ENCODE assay signal across 8 mouse cellular contexts in genomic region chr9:109932756-109933375, GRCm38 (mm10). TPM values are rescaled to one million over a fixed set of nuclear protein-coding genes. Genes with fewer than 3 reads are reported as not detected.
DNase-seq lines count a peak whose midpoint lies in the region; ATAC-seq and TF ChIP-seq lines count a peak whose summit lies in the region.

No protein-coding gene starts in this region.

- no peak for ATAC-seq in forebrain, embryonic 16.5 days
- peak; percentile 5; the same call in 1 of the 2 replicates for ATAC-seq in lung, embryonic 16.5 days (ENCODE audit: low read depth)

- H3K9ac ChIP-seq in ES-E14 (ENCODE audit: insufficient read depth, low read depth, low read length, poor library complexity, severe bottlenecking) = peak overlapping the region; percentile 99
- peak overlapping the region; percentile 93 for H3K9ac ChIP-seq in forebrain, embryonic 16.5 days (replicated peaks; ENCODE audit: low read depth, low read length)
- H3K9ac ChIP-seq in lung, embryonic 16.5 days (ENCODE audit: low read length) = peak overlapping the region; percentile 74

- peak overlapping the region; percentile 67 for H3K4me2 ChIP-seq in forebrain, embryonic 16.5 days (ENCODE audit: low read length)
- H3K4me2 ChIP-seq in lung, embryonic 16.5 days (ENCODE audit: low read depth, low read length) = peak overlapping the region; percentile 79

- WGBS in forebrain, embryonic 16.5 days = 2% methylated on average over 12 of the region's 12 CpGs
- WGBS in lung, embryonic 16.5 days = 1% methylated on average over 12 of the region's 12 CpGs

- H3K4me3 ChIP-seq in ES-E14 (ENCODE audit: insufficient read depth in 1 of 2, low read depth in 1 of 2, low read length in 2 of 2, poor library complexity in 1 of 2, severe bottlenecking in 1 of 2) = peak overlapping the region; percentile 95 to 98
- peak overlapping the region; percentile 95 for H3K4me3 ChIP-seq in forebrain, embryonic 16.5 days (replicated peaks; ENCODE audit: low read length)
- H3K4me3 ChIP-seq in lung, embryonic 16.5 days (ENCODE audit: low read length) = peak overlapping the region; percentile 77

- H3K4me1 ChIP-seq in ES-E14 (ENCODE audit: control insufficient read depth in 2 of 2, insufficient read depth in 2 of 2, low read length in 2 of 2, poor library complexity in 1 of 2) = peaks cover 0 to 2% of the 10 kb centered on the region in 2 experiments; a peak in 1 of 4 replicates
- H3K4me1 ChIP-seq in forebrain, embryonic 16.5 days (replicated peaks; ENCODE audit: control insufficient read depth, insufficient read depth, low read length) = peaks cover 12% of the 10 kb centered on the region
- H3K4me1 ChIP-seq in lung, embryonic 16.5 days (replicated peaks; ENCODE audit: control insufficient read depth, insufficient read depth, low read length) = peaks cover 10% of the 10 kb centered on the region

- in situ Hi-C loops in ES-E14 (cut with MboI; ENCODE audit: low sequenced_read_pairs in 2 of 2, unreplicated experiment in 2 of 2) = no loop called here

- no peaks in the 10 kb centered on the region for H3K9me3 ChIP-seq in ES-E14 (ENCODE audit: control insufficient read depth, insufficient read depth, low read depth, low read length)
- H3K9me3 ChIP-seq in forebrain, embryonic 16.5 days (ENCODE audit: control insufficient read depth, low read length) = no peaks in the 10 kb centered on the region
- H3K9me3 ChIP-seq in lung, embryonic 16.5 days (ENCODE audit: control insufficient read depth, low read length) = no peaks in the 10 kb centered on the region

- H3K27me3 ChIP-seq in forebrain, embryonic 16.5 days (replicated peaks; ENCODE audit: control insufficient read depth, insufficient read depth, low read length) = no peaks in the 10 kb centered on the region
- H3K27me3 ChIP-seq in lung, embryonic 16.5 days (ENCODE audit: control insufficient read depth, insufficient read depth, low read depth, low read length) = no peaks in the 10 kb centered on the region

- no peak for DNase-seq in ES-E14 (ENCODE audit: low read depth, low spot score)
- peak; percentile 82 for DNase-seq in brain, adult 2 months (ENCODE audit: low read depth, low spot score)
- DNase-seq in heart, postnatal 25 days (ENCODE audit: low spot score) = peak; percentile 41
- peak; percentile 43 to 53 for DNase-seq in layer of hippocampus, postnatal 10 days (ENCODE audit: low spot score in 2 of 2)
- DNase-seq in right cerebral cortex, adult 18-20 months = peak; percentile 56
- no peak for DNase-seq in yolk sac, embryonic 10.5 days (ENCODE audit: low spot score)

- no peaks in the 10 kb centered on the region for H3K36me3 ChIP-seq in ES-E14 (ENCODE audit: control insufficient read depth, insufficient read depth, low read length, poor library complexity, severe bottlenecking)
- no peaks in the 10 kb centered on the region for H3K36me3 ChIP-seq in forebrain, embryonic 16.5 days (ENCODE audit: control insufficient read depth, insufficient read depth)
- no peaks in the 10 kb centered on the region for H3K36me3 ChIP-seq in lung, embryonic 16.5 days (ENCODE audit: control insufficient read depth, insufficient read depth, low read length)

- intact Hi-C loops in heart, postnatal 25 days (cut with DNase I) = loop anchor here (1.0 to 5.0 kb wide), 3 partner anchors 38 to 139 kb away; no protein-coding TSS in a partner anchor

- no peak overlapping the region; the same call in 1 of the 2 replicates for H3K27ac ChIP-seq in ES-E14 (ENCODE audit: insufficient read depth, low read depth, low read length, poor library complexity, severe bottlenecking)
- peak overlapping the region; percentile 96 for H3K27ac ChIP-seq in forebrain, embryonic 16.5 days (ENCODE audit: low read length)
- peak overlapping the region; percentile 93 for H3K27ac ChIP-seq in lung, embryonic 16.5 days (ENCODE audit: low read length)

TF ChIP-seq in ES-E14, 5 proteins besides CTCF, POLR2A, EP300 and RAD21:
- TF ChIP-seq HCFC1 (IDR thresholded peaks at IDR 0.05; ENCODE audit: borderline replicate concordance, insufficient read depth, low read length) (no peak), ZC3H11A (IDR thresholded peaks at IDR 0.05; ENCODE audit: borderline replicate concordance, low read depth, low read length) (no peak), MAFK (IDR thresholded peaks at IDR 0.05; ENCODE audit: insufficient read depth, low read depth, low read length) (no peak), CHD2 (IDR thresholded peaks at IDR 0.05; ENCODE audit: low read depth, low read length) (no peak)

RNA-seq across cellular contexts. Expression of gene Map4, which starts 1.6 kb away (rescaled TPM):
- total RNA-seq in ES-E14 (2012; rRNA removed) = 56.7 and 61.4 TPM in 2 replicates
- polyA plus RNA-seq in forebrain, embryonic 16.5 days (2015; fragmentation: Nextera tagmentation; extraction: Ambion mirVana) = 137 and 144 TPM in 2 replicates
- total RNA-seq in heart, postnatal 25 days (2021) = 100 to 1,000 TPM; 283 TPM
- total RNA-seq in layer of hippocampus, postnatal 10 days (2021) = 100 to 1,000 TPM; 616 to 624 TPM
- polyA plus RNA-seq in lung, embryonic 16.5 days (2015; fragmentation: Nextera tagmentation; extraction: Ambion mirVana) = 52.4 and 56.2 TPM in 2 replicates

RNA-seq across cellular contexts. Expression of gene Cdc25a, which starts 57.5 kb away (rescaled TPM):
- 48.5 and 58.3 TPM in 2 replicates for total RNA-seq in ES-E14 (2012; rRNA removed)
- polyA plus RNA-seq in forebrain, embryonic 16.5 days (2015; fragmentation: Nextera tagmentation; extraction: Ambion mirVana) = 16.1 and 20.1 TPM in 2 replicates
- total RNA-seq in heart, postnatal 25 days (2021) = 1 to 10 TPM; 5.1 to 6.1 TPM
- 1 to 10 TPM; 7.4 to 8.1 TPM for total RNA-seq in layer of hippocampus, postnatal 10 days (2021)
- polyA plus RNA-seq in lung, embryonic 16.5 days (2015; fragmentation: Nextera tagmentation; extraction: Ambion mirVana) = 24.5 and 25.0 TPM in 2 replicates

Comparison
In these comparisons a context has a peak if more than half of its experiments do, and no peak if none do; other contexts are left out.
1. DNase-seq: peak in brain, adult 2 months (single experiment), heart, postnatal 25 days (single experiment), layer of hippocampus, postnatal 10 days (2 of 2) and right cerebral cortex, adult 18-20 months (single experiment); none in ES-E14 (single experiment) and yolk sac, embryonic 10.5 days (single experiment).
2. Peak in every context shown above with its lines, with median percentiles within 50 percentile points of each other: H3K4me3 ChIP-seq and H3K9ac ChIP-seq.